Mouse (Mus musculus): ENCODE results near the gene Ccdc24.

DNA sequence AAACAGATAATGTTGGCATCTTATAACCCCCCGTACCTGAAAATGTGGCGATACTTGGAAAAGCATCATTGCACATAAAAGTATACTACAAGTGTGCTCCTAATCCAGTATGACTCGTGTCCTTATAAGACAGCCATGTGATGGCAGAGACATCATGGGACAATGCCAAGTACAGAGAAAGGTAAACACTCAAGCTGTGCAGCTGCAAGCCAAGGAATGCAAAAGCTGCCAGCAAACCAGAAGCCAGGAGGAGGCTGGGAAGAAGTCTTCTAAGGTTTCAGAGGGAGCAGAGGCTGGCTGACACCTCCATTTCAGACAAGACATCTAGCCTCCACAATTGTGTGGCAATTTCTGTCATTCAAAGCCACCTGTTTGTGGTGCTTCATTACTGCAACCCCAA, 33.8 kb upstream of the Ccdc24 start:
- TF ChIP-seq CTCF (IDR thresholded peaks at IDR 0.05; ENCODE audit: control insufficient read depth, insufficient read depth, insufficient read length) = no peak
- TF ChIP-seq MAX (IDR thresholded peaks at IDR 0.05) = no peak
- TF ChIP-seq CEBPB (IDR thresholded peaks at IDR 0.05; ENCODE audit: low read depth) = no peak
- TF ChIP-seq USF1 (IDR thresholded peaks at IDR 0.05; ENCODE audit: low read depth) = no peak
- no peak for TF ChIP-seq MYOD1 (IDR thresholded peaks at IDR 0.05; ENCODE audit: control insufficient read depth, insufficient read length, low read depth)
- no peak for TF ChIP-seq MYOG (IDR thresholded peaks at IDR 0.05; ENCODE audit: control insufficient read depth, extremely low read depth, insufficient read length)
- TF ChIP-seq FOSL1 (IDR thresholded peaks at IDR 0.05; ENCODE audit: insufficient read depth, low read length, poor library complexity, severe bottlenecking) = no peak

Measured in C2C12 (cell line).